Mouse (Mus musculus) induced T-regulatory cell, adult 2 months (primary cell): ENCODE data around the gene Cbr1.

ENCODE experiments used
- DNase-seq: peaks from one replicate; pipeline ENCODE4 v3.0.0-alpha.2; 2012; ENCODE audit warnings: low read depth

The Cbr1 gene

GRCm38 (mm10) chr16:93605553-93605952 is at the start of gene Cbr1:
Gene Cbr1, plus strand, starts transcription at chr16:93605853.
- DNase-seq: no peak

GRCm38 (mm10) chr16:93557646-93558045 is 48.0 kb upstream of the Cbr1 start:
- DNase-seq: no peak

- no peak for DNase-seq
Observed at GRCm38 (mm10) chr16:93558499-93558898, 47.2 kb upstream of the Cbr1 start.

GRCm38 (mm10) chr16:93572383-93572782 is 33.3 kb upstream of the Cbr1 start:
- DNase-seq: peak; percentile 56

GRCm38 (mm10) chr16:93573434-93573833 is 32.2 kb upstream of the Cbr1 start:
- DNase-seq: peak; percentile 21

- DNase-seq: peak; percentile 88
Observed at GRCm38 (mm10) chr16:93574521-93575191, 31.0 kb upstream of the Cbr1 start.

- peak; percentile 18 for DNase-seq
Observed at GRCm38 (mm10) chr16:93575574-93575973, 30.1 kb upstream of the Cbr1 start.

- DNase-seq: peak; percentile 91
Observed at GRCm38 (mm10) chr16:93576412-93577082, 29.1 kb upstream of the Cbr1 start.

GRCm38 (mm10) chr16:93578346-93579005 is 27.2 kb upstream of the Cbr1 start:
- no peak for DNase-seq

- no peak for DNase-seq
Observed at GRCm38 (mm10) chr16:93581125-93581524, 24.5 kb upstream of the Cbr1 start.

- peak; percentile 62 for DNase-seq
Observed at GRCm38 (mm10) chr16:93584976-93585702, 20.5 kb upstream of the Cbr1 start.

GRCm38 (mm10) chr16:93585703-93586205 is 19.9 kb upstream of the Cbr1 start:
- peak; percentile 79 for DNase-seq

- DNase-seq: peak; percentile 79
Observed at GRCm38 (mm10) chr16:93586382-93586781, 19.3 kb upstream of the Cbr1 start.

- no peak for DNase-seq
Observed at GRCm38 (mm10) chr16:93588281-93588680, 17.4 kb upstream of the Cbr1 start.

GRCm38 (mm10) chr16:93590915-93591314 is 14.7 kb upstream of the Cbr1 start:
- no peak for DNase-seq

GRCm38 (mm10) chr16:93591450-93592430 is 13.9 kb upstream of the Cbr1 start:
- DNase-seq: no peak

GRCm38 (mm10) chr16:93592711-93593110 is 12.9 kb upstream of the Cbr1 start:
- DNase-seq: no peak

GRCm38 (mm10) chr16:93593406-93593805 is 12.2 kb upstream of the Cbr1 start:
- DNase-seq: no peak

GRCm38 (mm10) chr16:93594448-93594847 is 11.2 kb upstream of the Cbr1 start:
- DNase-seq: no peak

- DNase-seq: no peak
Observed at GRCm38 (mm10) chr16:93595766-93596165, 9.9 kb upstream of the Cbr1 start.

GRCm38 (mm10) chr16:93596807-93597206 is 8.8 kb upstream of the Cbr1 start:
- DNase-seq: no peak
